Mouse (Mus musculus): ENCODE measurements at regions not wholly inside any gene's neighbourhood (a gene's known extent, or its start where the extent isn't known, plus 50 kb on each side); places are given as distances from the start of the nearest gene placed in this dataset.

GRCm38 (mm10) chr16:76499686-76500400 is 126.2 kb upstream of the Nrip1 start:
- no peak for TF ChIP-seq ZNF384 (IDR thresholded peaks at IDR 0.05; ENCODE audit: low read depth, low read length)
- no peak for TF ChIP-seq HCFC1 (IDR thresholded peaks at IDR 0.05; ENCODE audit: borderline replicate concordance, insufficient read depth, low read length)
- no peak for TF ChIP-seq ZC3H11A (IDR thresholded peaks at IDR 0.05; ENCODE audit: borderline replicate concordance, low read depth, low read length)
- no peak for TF ChIP-seq MAFK (IDR thresholded peaks at IDR 0.05; ENCODE audit: insufficient read depth, low read depth, low read length)

All from ES-E14 (cell line).